Mouse (Mus musculus): ENCODE measurements around the gene Ikzf1.

DNA sequence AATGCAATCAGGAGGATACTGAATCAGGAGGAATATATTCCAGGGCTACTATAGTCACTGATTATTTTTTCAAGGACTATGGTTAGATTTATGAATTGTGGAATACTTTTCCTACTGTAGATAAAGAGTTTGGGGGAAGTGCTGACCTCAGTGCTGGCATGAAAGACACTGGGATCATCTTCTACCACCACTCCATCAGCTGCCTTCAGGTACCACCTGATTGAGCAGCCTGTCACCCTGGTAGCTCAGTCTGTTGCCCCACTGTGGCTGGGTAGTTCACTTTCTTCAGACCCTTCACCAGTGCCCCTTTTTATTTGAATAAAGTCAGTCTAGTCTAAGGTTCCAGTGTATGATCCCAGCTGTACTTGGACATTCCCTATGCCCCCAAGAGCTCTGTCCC is 81.9 kb downstream of the Ikzf1 start:
- TF ChIP-seq USF1 (IDR thresholded peaks at IDR 0.05; ENCODE audit: low read depth) = no peak
- TF ChIP-seq CTCF (IDR thresholded peaks at IDR 0.05; ENCODE audit: control insufficient read depth, insufficient read depth, insufficient read length) = no peak

Measured in C2C12 (cell line).